Mouse (Mus musculus): ENCODE measurements around the gene Cdk2ap1. TPM values are rescaled to one million over a fixed set of nuclear protein-coding genes. Genes with fewer than 3 reads are reported as not detected.

Cdk2ap1 gene
- polyA plus RNA-seq, 1 experiment from 2014 or later = 131 TPM

- WGBS = 90% methylated on average over 6 of the region's 6 CpGs
- ATAC-seq (replicated peaks; ENCODE audit: low FRiP score, low read depth) (no peak), DNase-seq (ENCODE audit: low spot score) (no peak)
- H3K9ac ChIP-seq (ENCODE audit: low read depth, low read length) = no peak overlapping the region
- H3K36me3 ChIP-seq (ENCODE audit: insufficient read depth, low read length) = no peaks in the 10 kb centered on the region
- no peak overlapping the region for H3K27ac ChIP-seq
- 0 out of 2 replicates have a peak, but pooled peaks cover 14% of the 10 kb centered on the region for H3K4me1 ChIP-seq (replicated peaks; ENCODE audit: insufficient read depth, low read length)
- no peaks in the 10 kb centered on the region for H3K27me3 ChIP-seq (ENCODE audit: insufficient read depth, low read length)
- H3K4me3 ChIP-seq (replicated peaks; ENCODE audit: low read depth, low read length) = no peak overlapping the region
- TF ChIP-seq CTCF (IDR thresholded peaks at IDR 0.05; ENCODE audit: low read depth) = no peak
- H3K4me2 ChIP-seq (ENCODE audit: low read length) = no peak overlapping the region
- H3K9me3 ChIP-seq (replicated peaks; ENCODE audit: low read length) = no peaks in the 10 kb centered on the region
Observed at GRCm38 (mm10) chr5:124330086-124330485, 32.8 kb downstream of the Cdk2ap1 start.

GRCm38 (mm10) chr5:124327510-124328364, 35.1 kb downstream of the Cdk2ap1 start, which contains the start of the genes Mphosph9 and 2810006K23Rik:
TSS of gene Mphosph9 (minus strand) at chr5:124327972.
TSS of gene 2810006K23Rik (plus strand) at chr5:124328089.
- Histone ChIP-seq H3K4me1 (replicated peaks; ENCODE audit: insufficient read depth, low read length) (0 out of 2 replicates have a peak, but pooled peaks cover 10% of the 10 kb centered on the region), H3K27ac (peak within 1 kb of the TSS; percentile 91), H3K4me2 (ENCODE audit: low read length) (peak within 1 kb of the TSS; percentile 89), H3K9me3 (replicated peaks; ENCODE audit: low read length) (no peaks in the 10 kb centered on the region), H3K4me3 (replicated peaks; ENCODE audit: low read depth, low read length) (peak within 1 kb of the TSS; percentile 57), H3K27me3 (ENCODE audit: insufficient read depth, low read length) (no peaks in the 10 kb centered on the region), H3K36me3 (ENCODE audit: insufficient read depth, low read length) (no peaks in the 10 kb centered on the region), H3K9ac (ENCODE audit: low read depth, low read length) (peak within 1 kb of the TSS; percentile 68)
- under 1% methylated on average over 72 of the region's 72 CpGs for WGBS
- TF ChIP-seq CTCF (IDR thresholded peaks at IDR 0.05; ENCODE audit: low read depth) = no peak; the same call in 1 of the 2 replicates
- DNase-seq (ENCODE audit: low spot score) = peak; percentile 100
- peak; percentile 98 for ATAC-seq (replicated peaks; ENCODE audit: low FRiP score, low read depth)

- Histone ChIP-seq H3K27me3 (ENCODE audit: insufficient read depth, low read length) (no peaks in the 10 kb centered on the region), H3K9me3 (replicated peaks; ENCODE audit: low read length) (no peaks in the 10 kb centered on the region), H3K36me3 (ENCODE audit: insufficient read depth, low read length) (no peaks in the 10 kb centered on the region), H3K27ac (peak overlapping the region; percentile 91; the same call in 1 of the 2 replicates), H3K4me2 (ENCODE audit: low read length) (peak overlapping the region; percentile 74), H3K4me3 (replicated peaks; ENCODE audit: low read depth, low read length) (peak overlapping the region; percentile 57), H3K9ac (ENCODE audit: low read depth, low read length) (peak overlapping the region; percentile 66), H3K4me1 (replicated peaks; ENCODE audit: insufficient read depth, low read length) (0 out of 2 replicates have a peak, but pooled peaks cover 10% of the 10 kb centered on the region)
- no peak for TF ChIP-seq CTCF (IDR thresholded peaks at IDR 0.05; ENCODE audit: low read depth)
- no peak for ATAC-seq (replicated peaks; ENCODE audit: low FRiP score, low read depth)
- WGBS = 2% methylated on average over 8 of the region's 8 CpGs
- peak; percentile 31 for DNase-seq (ENCODE audit: low spot score)
Observed at GRCm38 (mm10) chr5:124326829-124327228, 36.1 kb downstream of the Cdk2ap1 start.

- Histone ChIP-seq H3K36me3 (ENCODE audit: insufficient read depth, low read length) (peaks cover 20% of the 10 kb centered on the region; the same call in 1 of the 2 replicates), H3K9ac (ENCODE audit: low read depth, low read length) (no peak overlapping the region), H3K4me2 (ENCODE audit: low read length) (no peak overlapping the region), H3K4me1 (replicated peaks; ENCODE audit: insufficient read depth, low read length) (no peaks in the 10 kb centered on the region), H3K9me3 (replicated peaks; ENCODE audit: low read length) (no peaks in the 10 kb centered on the region; the same call in 1 of the 2 replicates), H3K27ac (no peak overlapping the region), H3K27me3 (ENCODE audit: insufficient read depth, low read length) (no peaks in the 10 kb centered on the region), H3K4me3 (replicated peaks; ENCODE audit: low read depth, low read length) (no peak overlapping the region)
- WGBS = 93% methylated on average over 7 of the region's 7 CpGs
- DNase-seq (ENCODE audit: low spot score) = no peak
- no peak for TF ChIP-seq CTCF (IDR thresholded peaks at IDR 0.05; ENCODE audit: low read depth)
- no peak for ATAC-seq (replicated peaks; ENCODE audit: low FRiP score, low read depth)
Observed at GRCm38 (mm10) chr5:124317648-124318047, 45.2 kb downstream of the Cdk2ap1 start.

GRCm38 (mm10) chr5:124315941-124316340, 46.9 kb downstream of the Cdk2ap1 start:
- WGBS = 90% methylated on average over 11 of the region's 11 CpGs
- peaks cover 26% of the 10 kb centered on the region; the same call in 1 of the 2 replicates for H3K36me3 ChIP-seq (ENCODE audit: insufficient read depth, low read length)
- no peaks in the 10 kb centered on the region; the same call in 1 of the 2 replicates for H3K9me3 ChIP-seq (replicated peaks; ENCODE audit: low read length)
- no peak overlapping the region for H3K4me3 ChIP-seq (replicated peaks; ENCODE audit: low read depth, low read length)
- ATAC-seq (replicated peaks; ENCODE audit: low FRiP score, low read depth) = no peak
- no peaks in the 10 kb centered on the region for H3K27me3 ChIP-seq (ENCODE audit: insufficient read depth, low read length)
- no peaks in the 10 kb centered on the region for H3K4me1 ChIP-seq (replicated peaks; ENCODE audit: insufficient read depth, low read length)
- no peak for TF ChIP-seq CTCF (IDR thresholded peaks at IDR 0.05; ENCODE audit: low read depth)
- no peak for DNase-seq (ENCODE audit: low spot score)
- H3K9ac ChIP-seq (ENCODE audit: low read depth, low read length) = no peak overlapping the region
- no peak overlapping the region for H3K4me2 ChIP-seq (ENCODE audit: low read length)
- no peak overlapping the region for H3K27ac ChIP-seq

GRCm38 (mm10) chr5:124315498-124315897, 47.4 kb downstream of the Cdk2ap1 start:
- Histone ChIP-seq H3K36me3 (ENCODE audit: insufficient read depth, low read length) (peaks cover 29% of the 10 kb centered on the region; the same call in 1 of the 2 replicates), H3K4me1 (replicated peaks; ENCODE audit: insufficient read depth, low read length) (no peaks in the 10 kb centered on the region), H3K4me2 (ENCODE audit: low read length) (no peak overlapping the region), H3K27ac (no peak overlapping the region), H3K4me3 (replicated peaks; ENCODE audit: low read depth, low read length) (no peak overlapping the region), H3K27me3 (ENCODE audit: insufficient read depth, low read length) (no peaks in the 10 kb centered on the region), H3K9me3 (replicated peaks; ENCODE audit: low read length) (no peaks in the 10 kb centered on the region; the same call in 1 of the 2 replicates), H3K9ac (ENCODE audit: low read depth, low read length) (no peak overlapping the region)
- WGBS = 88% methylated on average over 9 of the region's 9 CpGs
- DNase-seq (ENCODE audit: low spot score) = no peak
- no peak for ATAC-seq (replicated peaks; ENCODE audit: low FRiP score, low read depth)
- no peak for TF ChIP-seq CTCF (IDR thresholded peaks at IDR 0.05; ENCODE audit: low read depth)
